In genomic region chr2:25591863-25592262, GRCm38 (mm10) we compare ENCODE assay signal across 9 mouse cellular contexts. TPM values are rescaled to one million over a fixed set of nuclear protein-coding genes. Genes with fewer than 3 reads are reported as not detected.
DNase-seq lines count a peak whose midpoint lies in the region.
"Had no signal": no experiment of that assay in that cellular context is flagged by ENCODE, and none has a peak within 500 bp of the region (broad histone marks: within the 10 kb centered on the region; RNA-seq: fewer than 3 reads in every experiment).

No protein-coding gene starts in this region.

- peak; percentile 84 for DNase-seq in heart, adult 11 months
- no peak for DNase-seq in heart, adult 8-10 months (ENCODE audit: low spot score)
- DNase-seq in urinary bladder, postnatal 14 days (ENCODE audit: low spot score) = peak; percentile 69
- DNase-seq in urinary bladder, postnatal 36 days (ENCODE audit: low spot score in 2 of 2) = no peak
- DNase-seq in induced T-regulatory cell, adult 2 months (ENCODE audit: low read depth) = peak; percentile 54
- peak; percentile 56 for DNase-seq in thymus, postnatal 0 days (ENCODE audit: low spot score)
- DNase-seq in ovary, postnatal 14 days (ENCODE audit: low spot score) = no peak
- no peak for DNase-seq in kidney, postnatal 14 days

RNA-seq across cellular contexts. Expression of gene Ajm1, which starts 10.3 kb away (rescaled TPM):
- total RNA-seq in heart, adult 8-10 months (2022) = under 1 TPM; 0.09 to 0.38 (median 0.25) TPM
- polyA plus RNA-seq in thymus, postnatal 0 days (2015; fragmentation: Nextera tagmentation; extraction: Ambion mirVana) = 0.04 and 0.49 TPM in 2 replicates

RNA-seq across cellular contexts. Expression of gene Rabl6, which starts 16.5 kb away (rescaled TPM):
- total RNA-seq in heart, adult 8-10 months (2022) = 10 to 100 TPM; 67.3 to 75.3 (median 71.3) TPM
- 30.3 and 39.7 TPM in 2 replicates for polyA plus RNA-seq in thymus, postnatal 0 days (2015; fragmentation: Nextera tagmentation; extraction: Ambion mirVana)

RNA-seq across cellular contexts. Expression of gene Phpt1, which starts 16.8 kb away (rescaled TPM):
- 10 to 100 TPM; 58.2 to 72.2 (median 65.4) TPM for total RNA-seq in heart, adult 8-10 months (2022)
- 184 and 191 TPM in 2 replicates for polyA plus RNA-seq in thymus, postnatal 0 days (2015; fragmentation: Nextera tagmentation; extraction: Ambion mirVana)

RNA-seq across cellular contexts. Expression of gene Mamdc4, which starts 17.2 kb away (rescaled TPM):
- total RNA-seq in heart, adult 8-10 months (2022) = 1 to 10 TPM; 1.1 to 2.2 (median 1.5) TPM
- polyA plus RNA-seq in thymus, postnatal 0 days (2015; fragmentation: Nextera tagmentation; extraction: Ambion mirVana) = 0.53 and 1.0 TPM in 2 replicates

RNA-seq across cellular contexts. Expression of gene Ccdc183, which starts 25.6 kb away (rescaled TPM):
- total RNA-seq in heart, adult 8-10 months (2022) = not detected
- 0.04 and 0.05 TPM in 2 replicates for polyA plus RNA-seq in thymus, postnatal 0 days (2015; fragmentation: Nextera tagmentation; extraction: Ambion mirVana)
- total RNA-seq: adrenal gland, postnatal 36 days had no signal

Comparison
In these comparisons a context has a peak if more than half of its experiments do, and no peak if none do; other contexts are left out.
1. DNase-seq: peak in heart, adult 11 months (single experiment), urinary bladder, postnatal 14 days (single experiment), induced T-regulatory cell, adult 2 months (single experiment) and thymus, postnatal 0 days (single experiment); none in heart, adult 8-10 months (single experiment), urinary bladder, postnatal 36 days (0 of 2), ovary, postnatal 14 days (single experiment) and kidney, postnatal 14 days (single experiment).